Mouse (Mus musculus) natural killer cell, adult 2 months (primary cell): ENCODE measurements around the gene Gm21992.

Source experiments
- DNase-seq, 2 experiments: peaks; one replicate each; pipeline ENCODE4 v3.0.0; 2022; ENCODE audit warnings: low spot score in 2 of 2

Gm21992 gene

DNA sequence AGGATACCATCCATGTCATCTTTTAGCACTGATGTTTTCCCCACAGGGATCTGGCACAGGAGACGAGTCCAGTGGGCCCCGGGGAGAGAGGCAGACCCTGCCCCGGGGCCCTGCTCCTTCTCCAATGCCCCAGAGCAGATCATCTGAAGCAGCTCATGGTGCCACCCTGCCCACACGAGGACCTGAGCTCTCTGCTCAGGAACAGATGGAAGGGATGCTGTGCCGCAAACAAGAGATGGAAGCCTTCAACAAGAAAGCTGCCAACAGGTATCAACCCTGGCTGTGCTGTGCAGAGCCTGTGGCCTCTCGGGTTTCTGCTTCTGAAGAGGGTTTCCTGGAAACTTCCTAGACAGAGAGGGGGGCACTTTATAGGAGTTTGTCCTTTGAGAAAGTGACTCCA lies 61.4 kb downstream of the Gm21992 start:
- no peak for DNase-seq

DNA sequence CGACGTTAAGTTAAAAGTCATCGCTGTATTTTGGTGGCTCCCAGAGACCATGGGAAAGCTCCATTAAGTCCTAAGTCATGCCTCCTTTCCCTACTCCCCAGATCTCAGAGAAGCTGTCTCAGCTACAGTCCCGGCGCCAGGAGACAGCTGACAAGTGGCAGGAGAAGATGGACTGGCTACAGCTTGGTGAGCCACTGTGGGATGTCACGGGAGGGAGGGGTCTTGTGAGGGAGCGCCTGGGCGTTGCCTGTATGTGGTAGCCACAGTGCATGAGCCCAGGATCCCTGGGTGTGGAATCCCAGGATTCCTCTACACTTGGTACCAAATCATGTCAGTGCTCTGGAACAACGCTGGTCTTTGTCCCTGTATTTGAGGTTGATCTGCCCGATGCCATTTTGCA lies 62.9 kb downstream of the Gm21992 start:
- DNase-seq, result no peak

- DNase-seq, result no peak
Measured at GRCm38 (mm10) chr19:4747631-4748312, 63.6 kb downstream of the Gm21992 start.

- DNase-seq, result no peak
Measured at GRCm38 (mm10) chr19:4746611-4747010, 64.8 kb downstream of the Gm21992 start.

DNA sequence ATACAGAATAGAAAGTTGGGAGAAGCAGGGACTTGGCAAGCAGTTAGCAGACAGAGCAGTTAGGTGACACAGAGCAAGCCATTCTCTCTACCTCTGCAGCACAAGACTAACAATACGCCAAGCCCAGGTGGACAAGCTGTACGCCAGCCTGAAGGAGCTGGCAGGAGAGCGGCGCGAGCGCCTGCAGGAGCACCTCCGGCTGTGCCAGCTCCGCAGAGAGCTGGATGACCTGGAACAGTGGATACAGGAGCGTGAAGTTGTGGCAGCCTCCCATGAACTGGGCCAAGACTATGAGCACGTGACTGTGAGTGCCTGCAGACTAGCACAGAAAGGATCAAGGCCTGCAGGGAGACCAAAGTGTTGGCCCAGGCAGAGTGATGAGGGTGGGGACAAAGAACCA lies 65.7 kb downstream of the Gm21992 start:
- DNase-seq, result no peak

- no peak for DNase-seq
Measured at GRCm38 (mm10) chr19:4745057-4745456, 66.4 kb downstream of the Gm21992 start.

- no peak for DNase-seq
Measured at GRCm38 (mm10) chr19:4744026-4744425, 67.4 kb downstream of the Gm21992 start.

GRCm38 (mm10) chr19:4743524-4743923 lies 67.9 kb downstream of the Gm21992 start:
- no peak for DNase-seq

GRCm38 (mm10) chr19:4742229-4742628 lies 69.2 kb downstream of the Gm21992 start:
- DNase-seq, result no peak

GRCm38 (mm10) chr19:4741482-4741881 lies 69.9 kb downstream of the Gm21992 start:
- DNase-seq, result no peak

- DNase-seq, result no peak
Measured at GRCm38 (mm10) chr19:4739762-4740161, 71.7 kb downstream of the Gm21992 start.

DNA sequence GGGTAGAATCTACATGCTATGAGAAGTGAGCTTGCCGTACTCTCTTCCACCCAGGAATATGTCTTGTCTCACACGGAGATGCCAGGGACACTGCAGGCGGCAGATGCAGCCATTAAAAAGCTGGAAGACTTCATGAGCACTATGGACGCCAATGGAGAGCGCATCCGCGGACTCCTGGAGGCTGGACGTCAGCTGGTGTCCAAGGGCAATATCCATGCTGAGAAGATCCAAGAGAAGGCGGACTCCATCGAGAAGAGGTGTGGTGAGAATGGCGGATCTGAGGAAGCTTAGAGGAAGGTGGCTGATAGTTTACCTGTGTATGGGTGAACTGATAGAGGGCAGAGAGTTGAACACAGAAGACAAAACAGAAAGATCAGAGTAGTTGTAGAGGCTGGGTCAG lies 72.4 kb downstream of the Gm21992 start:
- no peak for DNase-seq

DNA sequence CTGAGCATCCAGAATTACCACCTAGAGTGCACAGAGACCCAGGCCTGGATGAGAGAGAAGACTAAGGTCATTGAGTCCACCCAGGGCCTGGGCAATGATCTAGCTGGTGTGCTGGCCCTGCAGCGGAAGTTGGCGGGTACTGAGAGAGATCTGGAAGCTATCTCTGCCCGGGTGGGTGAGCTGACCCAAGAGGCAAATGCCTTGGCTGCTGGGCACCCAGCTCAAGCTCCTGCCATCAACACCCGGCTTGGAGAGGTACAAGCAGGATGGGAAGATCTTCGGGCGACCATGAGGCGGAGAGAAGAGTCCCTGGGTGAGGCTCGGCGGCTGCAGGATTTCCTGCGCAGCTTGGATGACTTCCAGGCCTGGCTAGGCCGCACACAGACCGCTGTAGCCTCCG lies 73.5 kb downstream of the Gm21992 start:
- no peak for DNase-seq

GRCm38 (mm10) chr19:4733052-4733451 lies 78.4 kb downstream of the Gm21992 start:
- DNase-seq, result no peak

- DNase-seq, result no peak
Measured at GRCm38 (mm10) chr19:4729186-4729585, 82.2 kb downstream of the Gm21992 start.

- DNase-seq, result no peak
Measured at GRCm38 (mm10) chr19:4720671-4721244, 90.7 kb downstream of the Gm21992 start.

- DNase-seq, result no peak
Measured at GRCm38 (mm10) chr19:4720112-4720511, 91.3 kb downstream of the Gm21992 start.

DNA sequence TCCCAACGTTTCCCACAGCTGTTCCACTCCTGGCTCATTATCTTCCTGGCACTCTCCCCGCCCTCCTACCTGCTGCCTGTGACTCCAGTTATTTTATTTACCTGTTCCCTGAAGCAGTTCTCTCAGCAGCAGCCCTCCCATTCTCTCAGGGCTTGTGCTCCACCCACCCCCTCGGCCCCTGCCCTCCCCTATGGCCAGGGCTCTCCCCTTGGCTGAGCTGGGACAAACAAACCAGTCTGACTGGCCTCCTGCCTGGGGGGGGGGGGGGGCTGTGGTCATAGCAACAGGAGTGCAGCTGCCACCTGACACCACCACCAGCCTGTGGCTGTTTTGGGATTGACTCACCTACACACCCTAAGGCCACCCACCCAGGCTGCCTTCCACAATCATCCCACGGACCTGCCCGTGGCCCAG lies 92.1 kb downstream of the Gm21992 start:
- DNase-seq, result no peak

- no peak for DNase-seq
Measured at GRCm38 (mm10) chr19:4718716-4719115, 92.7 kb downstream of the Gm21992 start.

- DNase-seq, result no peak
Measured at GRCm38 (mm10) chr19:4717281-4717680, 94.1 kb downstream of the Gm21992 start.

GRCm38 (mm10) chr19:4716756-4717155 lies 94.7 kb downstream of the Gm21992 start:
- no peak for DNase-seq

- DNase-seq, result no peak
Measured at GRCm38 (mm10) chr19:4713886-4714285, 97.5 kb downstream of the Gm21992 start.

GRCm38 (mm10) chr19:4712781-4713526 lies 98.5 kb downstream of the Gm21992 start:
- DNase-seq, result no peak
